Mouse (Mus musculus) MEL (cell line): ENCODE data around the gene Mrpl14. TPM values are rescaled to one million over a fixed set of nuclear protein-coding genes. Genes with fewer than 3 reads are reported as not detected.

Source experiments
- DNase-seq: peaks from one replicate; pipeline ENCODE4 v3.0.0; 2011; ENCODE audit warnings: low read depth, low spot score
- H3K27ac ChIP-seq: 2 replicates; pipeline ENCODE4 v1.5.1; 2012; ENCODE audit warnings: low read depth, mild to moderate bottlenecking, control low read depth, low read length, moderate library complexity; ENCODE audit not compliant: control insufficient read depth
- H3K27me3 ChIP-seq, 2 experiments: fragments of 150-350 bp in 1 of 2; sonication (generic) in 1 of 2; 2 replicates each; pipeline ENCODE4 v1.6.1; 2012; ENCODE audit warnings: low read length in 2 of 2, mild to moderate bottlenecking in 2 of 2, improper control_type of control experiment in 1 of 2, moderate library complexity in 1 of 2; ENCODE audit not compliant: insufficient read depth in 2 of 2, control insufficient read depth in 1 of 2
- H3K36me3 ChIP-seq, 2 experiments: 2 replicates each; pipeline ENCODE4 v1.6.1; 2012 to 2014; ENCODE audit warnings: low read length in 2 of 2, improper control_type of control experiment in 1 of 2, inconsistent platforms in 1 of 2, mild to moderate bottlenecking in 1 of 2; ENCODE audit not compliant: insufficient read depth in 2 of 2, control insufficient read depth in 1 of 2
- H3K4me1 ChIP-seq, 2 experiments: fragments of 150-350 bp in 1 of 2; sonication (generic) in 1 of 2; 2 replicates each; pipeline ENCODE4 v1.6.1; 2012; ENCODE audit warnings: low read length in 2 of 2, improper control_type of control experiment in 1 of 2, mild to moderate bottlenecking in 1 of 2; ENCODE audit not compliant: insufficient read depth in 2 of 2, control insufficient read depth in 1 of 2
- H3K4me3 ChIP-seq, 2 experiments: fragments of 150-350 bp in 1 of 2; sonication (generic) in 1 of 2; 2 replicates each; pipeline ENCODE4 v1.5.1; 2012; ENCODE audit warnings: low read depth in 2 of 2, low read length in 2 of 2, mild to moderate bottlenecking in 2 of 2, moderate library complexity in 2 of 2, control low read depth in 1 of 2, improper control_type of control experiment in 1 of 2; ENCODE audit not compliant: control insufficient read depth in 1 of 2, insufficient read depth in 1 of 2
- H3K79me2 ChIP-seq: 2 replicates; pipeline ENCODE4 v1.6.1; 2012; ENCODE audit warnings: mild to moderate bottlenecking, low read length, moderate library complexity; ENCODE audit not compliant: control insufficient read depth, poor library complexity, insufficient read depth
- H3K9ac ChIP-seq: 2 replicates; pipeline ENCODE4 v1.6.1; 2012; ENCODE audit warnings: low read depth, mild to moderate bottlenecking, control low read depth, low read length, moderate library complexity; ENCODE audit not compliant: control insufficient read depth, poor library complexity, severe bottlenecking
- H3K9me3 ChIP-seq: fragments of 150-350 bp; sonication (generic); replicated peaks from 2 replicates; pipeline ENCODE4 v1.6.1; 2012; ENCODE audit warnings: mild to moderate bottlenecking, low read length, improper control_type of control experiment, moderate library complexity; ENCODE audit not compliant: insufficient read depth
- BHLHE40 ChIP-seq: IDR thresholded peaks from 2 replicates; pipeline ENCODE4 v1.6.1; 2012; ENCODE audit warnings: low read depth, mild to moderate bottlenecking, inconsistent platforms, low read length, improper control_type of control experiment, borderline replicate concordance
- CHD1 ChIP-seq: IDR thresholded peaks from 2 replicates; pipeline ENCODE4 v1.6.1; 2012; ENCODE audit warnings: low read depth, mild to moderate bottlenecking, inconsistent platforms, low read length, improper control_type of control experiment
- CTCF ChIP-seq, 3 experiments: IDR thresholded peaks in 2 of 3; conservative IDR thresholded peaks in 1 of 3; 2 replicates each; pipeline ENCODE4 v1.5.1; 2011 to 2012; ENCODE audit warnings: low read length in 3 of 3, low read depth in 2 of 3, mild to moderate bottlenecking in 2 of 3, improper control_type of control experiment in 1 of 3, inconsistent platforms in 1 of 3, mixed read lengths in 1 of 3, moderate library complexity in 1 of 3; ENCODE audit not compliant: control insufficient read depth in 1 of 3, insufficient read depth in 1 of 3, poor library complexity in 1 of 3, severe bottlenecking in 1 of 3
- E2F4 ChIP-seq: IDR thresholded peaks from 2 replicates; pipeline ENCODE4 v1.6.1; 2011; ENCODE audit warnings: low read depth, low read length, improper control_type of control experiment, borderline replicate concordance
- ELF1 ChIP-seq: IDR thresholded peaks from 2 replicates; pipeline ENCODE4 v1.6.1; 2014; ENCODE audit warnings: low read depth, mild to moderate bottlenecking, inconsistent platforms, low read length, improper control_type of control experiment, moderate library complexity
- GABPA ChIP-seq: IDR thresholded peaks from 2 replicates; pipeline ENCODE4 v1.6.1; 2012; ENCODE audit warnings: low read depth, mild to moderate bottlenecking, inconsistent platforms, low read length, improper control_type of control experiment, moderate library complexity
- HCFC1 ChIP-seq: IDR thresholded peaks from 2 replicates; pipeline ENCODE4 v1.6.1; 2012; ENCODE audit warnings: low read depth, mild to moderate bottlenecking, inconsistent platforms, low read length, improper control_type of control experiment, moderate library complexity
- KAT2A ChIP-seq: conservative IDR thresholded peaks from 2 replicates; pipeline ENCODE4 v1.6.1; 2012; ENCODE audit warnings: low read depth, low read length, improper control_type of control experiment, inconsistent platforms
- MAFK ChIP-seq: IDR thresholded peaks from 2 replicates; pipeline ENCODE4 v1.6.1; 2011; ENCODE audit warnings: low read depth, mild to moderate bottlenecking, low read length, improper control_type of control experiment, borderline replicate concordance
- MAZ ChIP-seq: IDR thresholded peaks from 2 replicates; pipeline ENCODE4 v1.6.1; 2012; ENCODE audit warnings: low read depth, mild to moderate bottlenecking, inconsistent platforms, low read length, improper control_type of control experiment
- MEF2A ChIP-seq: IDR thresholded peaks from 2 replicates; pipeline ENCODE4 v1.6.1; 2014; ENCODE audit warnings: low read depth, mild to moderate bottlenecking, inconsistent platforms, low read length, improper control_type of control experiment; ENCODE audit not compliant: poor library complexity, insufficient replicate concordance, severe bottlenecking; ENCODE audit errors: extremely low read depth
- MYC ChIP-seq: IDR thresholded peaks from 2 replicates; pipeline ENCODE4 v1.6.1; 2011; ENCODE audit warnings: low read depth, mild to moderate bottlenecking, low read length, improper control_type of control experiment, moderate library complexity
- NELFE ChIP-seq: IDR thresholded peaks from 2 replicates; pipeline ENCODE4 v1.6.1; 2011; ENCODE audit warnings: low read depth, low read length, improper control_type of control experiment
- NRF1 ChIP-seq: IDR thresholded peaks from 2 replicates; pipeline ENCODE4 v1.6.1; 2014; ENCODE audit warnings: low read depth, mild to moderate bottlenecking, inconsistent platforms, low read length, improper control_type of control experiment, moderate library complexity; ENCODE audit not compliant: poor library complexity, insufficient read depth, severe bottlenecking
- POLR2A ChIP-seq, 2 experiments: IDR thresholded peaks; 2 replicates each; pipeline ENCODE4 v1.6.1; 2011 to 2012; ENCODE audit warnings: low read length in 2 of 2, mild to moderate bottlenecking in 2 of 2, control low read depth in 1 of 2, improper control_type of control experiment in 1 of 2, low read depth in 1 of 2, moderate library complexity in 1 of 2; ENCODE audit not compliant: control insufficient read depth in 1 of 2, insufficient read depth in 1 of 2, poor library complexity in 1 of 2
- POLR2AphosphoS2 ChIP-seq: IDR thresholded peaks from 2 replicates; pipeline ENCODE4 v1.6.1; 2011; ENCODE audit warnings: low read length, improper control_type of control experiment
- POLR2AphosphoS5 ChIP-seq: IDR thresholded peaks from 2 replicates; pipeline ENCODE4 v1.6.1; 2012; ENCODE audit warnings: low read depth, borderline replicate concordance, mild to moderate bottlenecking, inconsistent platforms, low read length, moderate library complexity, mixed read lengths
- RAD21 ChIP-seq: IDR thresholded peaks from 2 replicates; pipeline ENCODE4 v1.6.1; 2011; ENCODE audit warnings: mild to moderate bottlenecking, low read depth, low read length, improper control_type of control experiment
- SMC3 ChIP-seq: IDR thresholded peaks from 2 replicates; pipeline ENCODE4 v1.6.1; 2011; ENCODE audit warnings: low read depth, low read length, improper control_type of control experiment
- TAL1 ChIP-seq: IDR thresholded peaks from 2 replicates; pipeline ENCODE4 v1.6.1; 2012; ENCODE audit warnings: mild to moderate bottlenecking, inconsistent platforms, low read length, moderate library complexity, mixed read lengths
- TCF12 ChIP-seq: IDR thresholded peaks from 2 replicates; pipeline ENCODE4 v1.6.1; 2014; ENCODE audit warnings: low read depth, mild to moderate bottlenecking, inconsistent platforms, low read length, improper control_type of control experiment, moderate library complexity
- ZC3H11A ChIP-seq: IDR thresholded peaks from 2 replicates; pipeline ENCODE4 v1.6.1; 2012; ENCODE audit warnings: low read depth, mild to moderate bottlenecking, inconsistent platforms, low read length, improper control_type of control experiment
- ZKSCAN1 ChIP-seq: IDR thresholded peaks from 2 replicates; pipeline ENCODE4 v1.6.1; 2012; ENCODE audit warnings: low read depth, mild to moderate bottlenecking, inconsistent platforms, low read length, improper control_type of control experiment, moderate library complexity
- polyA plus RNA-seq, 2 experiments: library from polyadenylated mRNA; stranded (reverse) in 1 of 2; unstranded in 1 of 2; fragments of >175 nt in 1 of 2; fragments of >200 nt in 1 of 2; gene quantifications; 2 replicates each; pipeline versions ENCODE4 v1.2.1 to v1.2.4; 2012; ENCODE audit warnings: low replicate concordance in 2 of 2, low read depth in 1 of 2; ENCODE audit not compliant: insufficient read length in 2 of 2, insufficient read depth in 1 of 2, missing spikeins in 1 of 2
- total RNA-seq: library from RNA; depleted of rRNA; stranded (reverse); fragments of 300-350 nt; gene quantifications from 2 replicates; pipeline ENCODE4 v1.2.3, GENCODE M21; 2012

Gene Mrpl14
- total and polyA plus RNA-seq, 3 experiments = 66.2 to 159 TPM; not detected in 1

DNA sequence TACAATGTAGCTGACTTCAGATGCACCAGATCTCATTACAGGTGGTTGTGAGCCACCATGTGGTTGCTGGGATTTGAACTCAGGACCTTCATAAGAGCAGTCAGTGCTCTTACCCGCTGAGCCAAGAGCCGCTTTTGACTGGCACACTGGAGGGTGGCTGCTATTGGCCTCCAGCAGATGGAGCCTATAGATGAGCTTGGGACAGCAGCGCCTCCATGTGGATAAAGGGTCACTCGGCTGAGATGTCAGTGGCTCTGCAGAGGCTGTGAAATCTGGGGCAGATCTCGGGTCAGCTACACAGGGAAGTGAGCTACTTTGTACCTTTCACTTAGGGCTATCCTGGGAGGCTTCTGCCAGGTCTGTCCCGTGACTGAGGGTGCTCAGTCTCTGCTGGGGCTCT lies 30.3 kb upstream of the Mrpl14 start (continued):
- TF ChIP-seq MYC (no peak), MEF2A (no peak), ELF1 (no peak), TCF12 (no peak), NRF1 (no peak), TAL1 (no peak), POLR2AphosphoS2 (no peak), MAZ (no peak), ZC3H11A (peak; percentile 56), ZKSCAN1 (no peak), POLR2A (IDR thresholded peaks at IDR 0.05; ENCODE audit: control insufficient read depth in 1 of 2, insufficient read depth in 1 of 2, low read depth in 1 of 2, low read length in 2 of 2, poor library complexity in 1 of 2) (no peak), GABPA (no peak), POLR2AphosphoS5 (no peak), NELFE (no peak), SMC3 (peak; percentile 76)

DNA sequence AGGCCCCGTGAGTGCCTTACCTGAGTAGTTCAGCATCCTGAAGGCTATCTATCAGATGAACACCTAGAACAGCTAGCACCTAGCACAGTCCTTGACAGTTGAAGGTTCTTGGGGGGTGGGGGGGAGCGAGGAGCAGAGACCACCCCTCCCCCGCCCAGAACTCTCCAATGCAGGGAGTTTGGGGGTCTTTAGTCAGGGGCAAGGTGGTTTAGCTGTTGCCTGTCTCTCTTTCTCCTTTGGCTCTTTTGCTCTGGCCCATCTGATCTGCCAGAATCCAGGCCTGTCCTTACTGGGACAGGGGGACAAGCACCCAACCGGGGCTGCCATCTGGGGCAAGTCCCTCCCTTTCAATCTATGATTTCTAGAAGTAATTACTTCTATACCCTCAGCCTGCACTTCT lies 26.9 kb upstream of the Mrpl14 start, which contains the start of gene Capn11:
Capn11 (minus strand) TSS at position 101 of the 400 bp plus-strand sequence.
- H3K27ac ChIP-seq = no peak within 1 kb of the TSS
- H3K36me3 ChIP-seq = no peaks in the 10 kb centered on the region
- H3K27me3 ChIP-seq = no peaks in the 10 kb centered on the region
- no peaks in the 10 kb centered on the region for H3K4me1 ChIP-seq
- TF ChIP-seq HCFC1 (no peak), MAFK (no peak)
- H3K9ac ChIP-seq = no peak within 1 kb of the TSS
- H3K9me3 ChIP-seq = no peaks in the 10 kb centered on the region
- no peak for DNase-seq
- H3K79me2 ChIP-seq = no peaks in the 10 kb centered on the region
- H3K4me3 ChIP-seq = no peak within 1 kb of the TSS

DNA sequence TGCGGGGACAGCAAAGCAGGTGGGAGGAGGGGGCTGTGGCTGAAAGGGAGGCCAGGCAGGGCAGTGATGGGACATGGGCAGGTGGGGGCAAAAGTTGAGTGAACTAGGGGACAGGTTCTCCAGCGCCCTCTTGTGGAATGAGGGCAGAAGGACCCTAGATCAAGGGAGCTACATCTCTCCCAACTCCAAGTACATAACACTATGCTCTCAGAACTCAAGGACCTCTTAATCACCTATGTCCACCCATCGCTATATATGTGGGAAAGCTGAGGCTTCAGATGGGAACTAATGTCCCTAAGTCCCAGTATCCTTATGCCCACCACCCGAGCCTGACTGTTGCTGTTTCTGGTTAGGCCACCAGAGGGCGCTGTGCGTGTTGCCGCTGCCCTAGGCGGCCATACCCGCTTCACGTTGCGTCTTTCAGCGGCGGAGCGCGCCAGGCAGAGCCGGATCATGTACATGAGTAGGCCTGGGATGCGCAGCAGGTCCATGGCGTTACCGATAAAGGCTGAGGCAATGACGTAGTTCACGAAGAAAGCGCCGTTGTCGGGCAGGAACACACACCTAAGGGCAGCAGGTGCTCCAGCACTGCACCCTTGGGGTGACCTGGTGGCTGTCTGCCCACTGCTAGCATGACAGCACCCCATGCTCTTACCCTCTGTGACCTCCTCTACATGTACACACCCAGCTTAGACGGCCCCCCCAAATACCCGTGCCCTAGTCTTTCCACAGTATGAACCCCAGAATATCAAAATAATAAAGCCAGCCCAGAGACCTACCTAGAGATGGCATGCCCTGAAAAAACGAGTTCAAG lies 22.8 kb upstream of the Mrpl14 start:
- Histone ChIP-seq H3K4me1 (no peaks in the 10 kb centered on the region), H3K36me3 (no peaks in the 10 kb centered on the region; a peak in 1 of 4 replicates), H3K27me3 (no peaks in the 10 kb centered on the region), H3K27ac (no peak overlapping the region), H3K9ac (no peak overlapping the region), H3K79me2 (no peaks in the 10 kb centered on the region), H3K9me3 (no peaks in the 10 kb centered on the region), H3K4me3 (no peak overlapping the region)
- TF ChIP-seq E2F4 (no peak), CHD1 (no peak), RAD21 (peak; percentile 20), KAT2A (no peak), ZC3H11A (peak; percentile 30; the same call in 1 of the 2 replicates), BHLHE40 (no peak), POLR2A (IDR thresholded peaks at IDR 0.05; ENCODE audit: control insufficient read depth in 1 of 2, insufficient read depth in 1 of 2, low read depth in 1 of 2, low read length in 2 of 2, poor library complexity in 1 of 2) (no peak), CTCF (IDR thresholded peaks at IDR 0.05 in 2 of 3, conservative IDR thresholded peaks at IDR 0.05 in 1 of 3; ENCODE audit: control insufficient read depth in 1 of 3, insufficient read depth in 1 of 3, low read depth in 2 of 3, low read length in 3 of 3, poor library complexity in 1 of 3, severe bottlenecking in 1 of 3) (peak; percentile 82 to 98 (median 96)), SMC3 (peak; percentile 68)
- peak; percentile 73 for DNase-seq
